Mouse (Mus musculus) lung, adult 10 weeks (tissue): Measurements from ENCODE around the gene Rab17. TPM values are rescaled to one million over a fixed set of nuclear protein-coding genes. Genes with fewer than 3 reads are reported as not detected.

Experiments used
- polyA plus RNA-seq: library from polyadenylated mRNA; stranded (reverse); fragments of 350-450 nt; fragmentation: Illumina TruSeq; extraction: RNeasy Lipid Tissue Mini Kit (QIAGEN cat#74804); gene quantifications from one replicate; pipeline ENCODE4 v1.2.3, GENCODE M21; 2014; ENCODE audit warnings: low read depth, low replicate concordance; ENCODE audit not compliant: insufficient read depth

Rab17 gene
- polyA plus RNA-seq = 2.3 TPM

GRCm38 (mm10) chr1:90969347-90969784 lies at the start of gene Rab17:
Gene Rab17, minus strand, starts transcription at chr1:90969661.

GRCm38 (mm10) chr1:90998268-90998890 lies 28.9 kb upstream of the Rab17 start, which contains the start of gene Lrrfip1:
Gene Lrrfip1, plus strand, starts transcription at chr1:90998737.

GRCm38 (mm10) chr1:90952808-90953207 lies 16.7 kb downstream of the Rab17 start, which contains the start of gene Prlh:
Gene Prlh, plus strand, starts transcription at chr1:90953108.

GRCm38 (mm10) chr1:90914948-90915569 lies 54.4 kb downstream of the Rab17 start, which contains the start of gene Mlph:
Gene Mlph, plus strand, starts transcription at chr1:90915085.

Other genes with a start within 250 kb of the Rab17 start
- 29.8 TPM for gene Col6a3, start 125.7 kb downstream of the Rab17 start, polyA plus RNA-seq
- 5.9 TPM for gene Mlph, start 54.6 kb downstream of the Rab17 start, polyA plus RNA-seq
- not detected for gene Prlh, start 16.6 kb downstream of the Rab17 start, polyA plus RNA-seq
- 51.1 TPM for gene Lrrfip1, start 29.1 kb upstream of the Rab17 start, polyA plus RNA-seq
- not detected for gene Rbm44, start 175.4 kb upstream of the Rab17 start, polyA plus RNA-seq
- gene Ramp1, start 210.2 kb upstream of the Rab17 start, polyA plus RNA-seq = 32.9 TPM